Mouse (Mus musculus) right cerebral cortex, postnatal 4 days (tissue): ENCODE measurements at regions not wholly inside any gene's neighbourhood (a gene's known extent, or its start where the extent isn't known, plus 50 kb on each side); places are given as distances from the start of the nearest gene placed in this dataset.
"Not testable (repeated sequence)": the region's sequence is repeated elsewhere in the genome, so short reads cannot be mapped to it uniquely, and the experiment has no call there.

Experiments
- DNase-seq: peaks from one replicate; pipeline ENCODE4 v3.0.0-alpha.2; 2022

GRCm38 (mm10) chr12:28922236-28922635 is 170.6 kb downstream of the Eipr1 start:
- DNase-seq: no peak

GRCm38 (mm10) chr12:28925206-28925605 is 173.6 kb downstream of the Eipr1 start:
- DNase-seq: no peak

GRCm38 (mm10) chr12:28939936-28940335 is 188.3 kb downstream of the Eipr1 start:
- no peak for DNase-seq

- no peak for DNase-seq
These were observed 197.3 kb downstream of the Eipr1 start for GRCm38 (mm10) chr12:28948889-28949288.

- no peak for DNase-seq
These were observed 197.7 kb downstream of the Eipr1 start for GRCm38 (mm10) chr12:28949307-28949706.

- DNase-seq: no peak
These were observed 205.6 kb downstream of the Eipr1 start for GRCm38 (mm10) chr12:28957155-28957554.

GRCm38 (mm10) chr12:28958661-28959060 is 207.1 kb downstream of the Eipr1 start:
- no peak for DNase-seq

GRCm38 (mm10) chr12:28969671-28970379 is 218.2 kb downstream of the Eipr1 start:
- DNase-seq: peak; percentile 16

- DNase-seq: peak; percentile 57
These were observed 223.0 kb downstream of the Eipr1 start for GRCm38 (mm10) chr12:28974571-28975041.

- DNase-seq: no peak
These were observed 223.6 kb downstream of the Eipr1 start for GRCm38 (mm10) chr12:28975249-28975648.

GRCm38 (mm10) chr12:28979679-28980078 is 228.1 kb downstream of the Eipr1 start:
- DNase-seq: no peak

- no peak for DNase-seq
These were observed 234.6 kb downstream of the Eipr1 start for GRCm38 (mm10) chr12:28986214-28986613.

GRCm38 (mm10) chr12:28997474-28998192 is 246.0 kb downstream of the Eipr1 start:
- DNase-seq: no peak

- DNase-seq: no peak
These were observed 248.4 kb downstream of the Eipr1 start for GRCm38 (mm10) chr12:28999963-29000451.

- no peak for DNase-seq
These were observed 252.9 kb downstream of the Eipr1 start for GRCm38 (mm10) chr12:29004504-29004903.

GRCm38 (mm10) chr12:29014601-29015000 is 263.0 kb downstream of the Eipr1 start:
- no peak for DNase-seq

- DNase-seq: peak; percentile 17
These were observed 263.7 kb downstream of the Eipr1 start for GRCm38 (mm10) chr12:29015200-29015862.

GRCm38 (mm10) chr12:29021152-29021551 is 269.5 kb downstream of the Eipr1 start:
- no peak for DNase-seq

- DNase-seq: no peak
These were observed 276.6 kb downstream of the Eipr1 start for GRCm38 (mm10) chr12:29028171-29028570.

- DNase-seq: no peak
These were observed 277.9 kb downstream of the Eipr1 start for GRCm38 (mm10) chr12:29029461-29029860.

- no peak for DNase-seq
These were observed 294.4 kb downstream of the Eipr1 start for GRCm38 (mm10) chr12:29046009-29046408.

GRCm38 (mm10) chr12:29048596-29048995 is 297.0 kb downstream of the Eipr1 start:
- not testable (repeated sequence) for DNase-seq

GRCm38 (mm10) chr12:29049105-29049511 is 297.5 kb downstream of the Eipr1 start:
- DNase-seq: no peak
